Mouse (Mus musculus): Measurements from ENCODE around the gene Gm3336.

Gene Gm3336

DNA sequence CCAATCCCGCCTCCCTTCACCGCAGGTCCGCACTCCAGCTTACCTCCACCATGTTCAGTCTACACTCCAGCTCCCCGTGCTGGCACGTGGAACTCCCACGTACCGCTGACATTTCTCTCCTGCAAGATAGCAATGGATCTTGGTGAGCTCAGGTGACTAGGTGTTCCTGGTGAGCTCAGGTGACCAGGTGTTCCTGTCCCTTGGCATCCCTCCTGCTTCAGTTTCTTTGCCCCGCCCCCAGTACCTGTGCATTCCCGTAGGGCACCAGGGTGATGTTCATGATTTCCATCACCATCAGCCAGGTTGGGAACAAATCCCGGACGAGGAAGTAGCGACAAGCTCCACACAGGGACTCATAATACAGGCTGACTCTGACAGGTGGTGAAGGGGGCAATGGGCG lies 46.3 kb downstream of the Gm3336 start:
- DNase-seq (ENCODE audit: low spot score) = no peak

GRCm38 (mm10) chr8:70765329-70765728 lies 47.0 kb downstream of the Gm3336 start:
- DNase-seq (ENCODE audit: low spot score) = no peak

DNA sequence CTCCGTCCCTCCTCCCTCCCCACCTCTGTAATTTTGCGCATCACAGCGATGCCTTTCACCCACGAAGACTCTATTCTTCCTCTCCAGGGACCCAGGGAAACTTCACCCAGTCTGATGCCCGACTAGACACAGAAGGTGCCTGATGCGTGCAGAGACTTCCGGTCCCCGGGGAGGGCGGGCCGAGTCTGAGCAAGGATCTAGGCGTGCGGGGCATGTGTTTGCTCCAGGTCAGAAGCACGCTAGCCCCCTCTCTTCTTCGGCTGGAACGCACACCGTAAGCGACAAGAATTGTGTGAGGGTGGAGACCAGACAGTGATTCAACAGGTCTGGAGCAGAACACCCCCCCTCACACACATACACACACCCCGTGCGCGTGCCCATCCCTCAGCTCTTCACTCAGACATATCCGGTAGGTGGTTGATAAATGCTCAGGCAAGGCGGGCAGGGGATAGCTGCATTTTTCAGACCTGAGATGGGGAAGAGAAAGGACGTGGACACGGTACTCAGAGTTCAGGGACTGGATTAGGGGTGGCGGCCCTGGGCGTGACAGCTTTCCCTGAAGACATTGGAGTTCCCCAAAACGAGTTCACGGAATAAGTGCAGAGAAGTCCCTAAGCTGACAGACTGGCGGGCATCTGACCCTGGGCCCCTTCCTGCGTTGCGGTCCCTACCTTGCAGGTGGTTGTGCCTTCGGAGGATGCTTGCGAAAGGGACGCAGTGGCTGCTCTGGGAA lies 47.7 kb downstream of the Gm3336 start:
- DNase-seq (ENCODE audit: low spot score) = no peak

DNA sequence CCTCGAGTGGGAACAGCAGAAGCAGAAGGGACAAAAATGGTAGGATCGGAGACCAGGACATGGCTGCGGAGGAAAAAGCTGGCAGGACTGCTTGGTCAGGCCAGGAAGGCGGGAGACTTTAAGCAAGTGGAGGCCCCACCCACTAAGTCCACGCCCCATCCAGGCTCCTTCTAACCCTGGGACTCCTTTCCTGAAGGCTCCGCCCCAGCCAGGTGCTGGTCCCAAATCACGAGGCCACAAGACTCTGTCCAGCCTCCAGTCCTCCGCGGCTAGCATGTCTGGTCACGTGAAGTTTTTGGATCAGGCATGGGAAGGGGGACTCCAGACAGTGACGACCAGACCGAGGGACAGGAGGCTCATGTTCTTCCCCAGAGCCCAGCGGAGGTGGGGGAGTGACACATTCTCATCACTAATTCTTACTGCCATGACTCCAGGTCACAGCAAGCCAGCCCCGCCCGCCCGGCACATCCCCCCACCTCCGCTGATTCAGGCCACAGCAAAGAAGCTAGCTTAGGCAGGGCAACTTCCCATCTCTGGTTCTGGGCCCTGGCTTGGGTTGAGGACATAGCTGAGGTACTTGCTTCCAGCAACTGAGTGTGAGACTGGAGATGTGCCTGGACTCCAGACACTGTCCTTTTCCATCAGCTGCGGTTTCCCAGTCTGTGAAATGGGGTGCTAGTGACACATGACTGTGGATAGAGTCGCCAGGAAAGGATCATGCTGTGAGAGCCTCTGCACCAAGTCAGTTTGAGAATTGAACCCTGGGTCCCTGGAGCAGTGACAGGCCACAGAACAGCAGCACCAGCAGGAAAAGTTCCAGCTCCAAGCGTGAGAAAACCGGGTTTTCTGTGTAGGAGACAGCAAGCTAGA lies 48.5 kb downstream of the Gm3336 start:
- no peak for DNase-seq (ENCODE audit: low spot score)

GRCm38 (mm10) chr8:70767503-70767902 lies 49.2 kb downstream of the Gm3336 start:
- no peak for DNase-seq (ENCODE audit: low spot score)

DNA sequence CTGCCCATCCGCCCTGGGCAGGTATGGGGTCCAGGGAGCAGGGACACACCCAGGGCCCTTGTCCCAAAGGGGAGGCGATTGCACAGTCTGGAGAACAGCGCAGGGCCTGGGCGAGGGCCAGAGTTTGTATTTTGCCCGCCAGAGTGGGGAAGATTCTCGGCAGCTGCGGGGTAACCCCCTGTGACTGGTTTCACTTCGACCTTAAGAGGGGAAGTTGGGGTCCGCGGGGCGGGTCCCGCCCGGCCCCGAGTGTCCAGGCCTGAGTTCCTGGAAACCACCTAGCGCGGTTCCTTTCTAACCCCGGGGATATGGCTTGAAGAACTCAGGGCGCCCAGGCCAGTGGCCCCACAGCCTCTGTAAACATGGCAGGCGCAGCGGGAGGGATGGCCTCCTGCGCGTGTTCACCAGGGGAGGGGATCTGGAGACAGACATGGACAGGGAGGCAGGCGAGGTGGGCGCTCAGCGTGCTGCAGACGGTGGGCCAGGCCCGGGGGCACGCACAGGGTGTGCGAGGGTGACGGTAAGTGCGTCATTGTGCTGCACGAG lies 50.0 kb downstream of the Gm3336 start:
- no peak for DNase-seq (ENCODE audit: low spot score)

- DNase-seq (ENCODE audit: low spot score) = no peak
Measured at GRCm38 (mm10) chr8:70768956-70769355, 50.6 kb downstream of the Gm3336 start.

GRCm38 (mm10) chr8:70769359-70769758 lies 51.0 kb downstream of the Gm3336 start:
- DNase-seq (ENCODE audit: low spot score) = peak; percentile 87

DNA sequence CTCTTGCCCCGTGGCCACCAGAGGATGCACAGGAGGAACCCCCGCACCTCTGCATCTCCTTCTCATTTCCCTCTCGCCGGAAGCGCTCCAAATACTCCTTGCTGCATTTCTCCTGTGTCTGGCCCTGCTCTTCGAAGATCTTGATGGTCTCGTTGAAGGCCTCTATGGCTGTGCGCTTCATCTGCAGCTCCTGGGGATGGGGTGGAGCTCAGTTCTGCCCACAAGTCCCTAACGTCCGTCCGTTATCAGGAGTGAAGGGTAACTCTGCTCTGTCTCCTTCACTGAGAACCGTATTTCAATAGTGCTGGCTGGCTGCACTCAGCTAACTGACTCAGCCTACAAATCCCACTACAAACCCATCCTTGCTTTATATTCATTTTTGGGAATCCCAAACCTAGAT lies 51.5 kb downstream of the Gm3336 start:
- DNase-seq (ENCODE audit: low spot score) = no peak

DNA sequence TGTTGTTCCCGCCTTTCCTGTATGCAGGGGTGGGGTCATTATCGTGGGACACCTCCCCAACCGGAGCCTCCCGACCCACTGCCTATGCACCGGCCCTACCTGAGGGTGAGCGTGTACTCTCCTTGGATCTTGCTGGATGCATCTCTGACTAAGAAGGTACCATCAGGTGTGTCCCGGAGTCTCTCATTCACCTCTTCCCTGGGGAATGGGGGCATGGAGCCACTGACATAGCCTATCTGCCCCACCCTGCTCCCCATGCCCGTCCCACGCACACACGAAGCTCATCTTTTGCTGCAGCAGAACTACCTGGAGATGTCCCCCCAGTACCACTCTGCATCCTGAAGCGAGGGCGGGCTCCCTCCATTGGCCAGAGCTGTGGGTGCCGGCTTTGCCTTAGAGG lies 52.4 kb downstream of the Gm3336 start:
- no peak for DNase-seq (ENCODE audit: low spot score)

- DNase-seq (ENCODE audit: low spot score) = no peak
Measured at GRCm38 (mm10) chr8:70771217-70771616, 52.9 kb downstream of the Gm3336 start.

GRCm38 (mm10) chr8:70772075-70772474 lies 53.7 kb downstream of the Gm3336 start:
- no peak for DNase-seq (ENCODE audit: low spot score)
